Mouse (Mus musculus): ENCODE measurements around the gene Gm5294. TPM values are rescaled to one million over a fixed set of nuclear protein-coding genes. Genes with fewer than 3 reads are reported as not detected.

Gene Gm5294
- polyA plus RNA-seq (2014; fragmentation: Nextera tagmentation; extraction: Ambion mirVana), result not detected in 2 replicates

DNA sequence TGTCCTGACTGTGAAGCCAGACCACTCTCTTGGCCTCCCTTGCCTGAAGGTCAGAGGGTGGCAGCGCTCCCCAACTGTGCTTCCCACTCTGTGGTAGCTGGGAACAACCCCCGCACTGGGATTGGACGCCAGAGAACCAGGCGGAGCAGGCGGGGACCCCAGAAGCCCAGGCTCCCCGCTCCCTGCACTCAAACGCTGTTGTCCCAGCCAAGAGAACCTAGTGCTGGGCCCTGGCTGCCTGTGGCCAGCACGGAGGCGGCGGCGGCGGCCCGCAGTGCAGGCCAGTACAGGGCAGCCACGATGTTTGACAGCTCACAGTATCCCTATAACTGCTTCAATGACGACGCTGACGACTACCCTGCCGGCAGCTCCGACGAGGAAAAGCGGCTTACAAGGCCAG lies at the start of gene Gm5294:
Gene Gm5294, plus strand, starts transcription at position 301 of the 400 bp plus-strand sequence.
- Histone ChIP-seq H3K27me3 (ENCODE audit: control insufficient read depth, insufficient read depth, low read length) (peaks cover 24% of the 10 kb centered on the region), H3K36me3 (ENCODE audit: control insufficient read depth, insufficient read depth, low read length) (no peaks in the 10 kb centered on the region), H3K27ac (ENCODE audit: low read length) (no peak within 1 kb of the TSS), H3K4me3 (ENCODE audit: low read depth, low read length) (peak within 1 kb of the TSS; percentile 22), H3K9me3 (ENCODE audit: control insufficient read depth, low read depth, low read length) (no peaks in the 10 kb centered on the region), H3K4me2 (replicated peaks; ENCODE audit: low read depth, low read length) (peak within 1 kb of the TSS; percentile 45), H3K9ac (replicated peaks; ENCODE audit: low read depth, low read length) (no peak within 1 kb of the TSS), H3K4me1 (ENCODE audit: control insufficient read depth, insufficient read depth, low read length) (peaks cover 5% of the 10 kb centered on the region; the same call in 1 of the 2 replicates)
- WGBS, result 14% methylated on average over 21 of the region's 21 CpGs
- no peak for ATAC-seq (ENCODE audit: insufficient number of reproducible peaks, insufficient read depth, low FRiP score, low read depth)

DNA sequence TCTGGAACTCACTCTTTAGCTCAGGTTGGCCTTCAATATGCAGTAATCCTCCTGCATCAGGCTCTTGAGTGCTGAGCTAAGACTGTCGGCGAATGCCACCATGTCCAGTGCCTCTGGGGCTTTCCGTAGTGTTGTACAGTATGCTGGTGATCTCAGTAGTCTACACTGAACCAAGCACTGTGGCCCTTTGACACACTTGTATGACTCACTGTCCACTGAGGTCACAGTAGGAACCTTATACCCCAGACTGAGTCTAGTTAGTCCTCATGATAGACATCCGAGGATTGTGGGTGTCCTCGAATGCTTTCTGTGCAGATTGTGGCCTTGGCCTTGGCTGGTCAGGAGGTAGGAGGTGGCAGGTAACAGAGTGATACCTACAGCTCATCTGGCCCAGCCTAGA lies 44.8 kb upstream of the Gm5294 start:
- no peak overlapping the region for H3K9ac ChIP-seq (replicated peaks; ENCODE audit: low read depth, low read length)
- WGBS, result 94% methylated on average over 5 of the region's 5 CpGs

DNA sequence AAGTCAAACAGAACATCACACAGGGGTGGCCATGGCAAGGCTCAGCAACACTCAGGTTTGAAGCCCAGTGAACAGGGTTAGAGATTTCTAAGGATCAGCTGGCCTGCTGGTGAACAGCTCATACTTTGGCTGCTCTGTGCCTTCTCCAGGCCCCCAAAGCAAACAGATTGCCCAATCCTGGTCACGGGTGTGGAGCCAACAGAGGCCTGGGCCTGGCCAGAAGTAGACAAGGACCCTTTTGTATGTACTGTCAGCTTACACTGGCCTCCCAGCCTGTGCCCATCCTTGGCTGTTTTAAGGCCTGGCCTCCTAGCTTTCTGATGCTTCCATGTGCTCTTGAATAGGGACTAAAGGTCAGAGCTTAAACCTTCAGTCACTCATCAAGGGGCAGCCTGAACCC lies 43.5 kb upstream of the Gm5294 start:
- Histone ChIP-seq H3K36me3 (ENCODE audit: control insufficient read depth, insufficient read depth, low read length) (no peaks in the 10 kb centered on the region; the same call in 1 of the 2 replicates), H3K27ac (ENCODE audit: low read length) (no peak overlapping the region), H3K4me1 (ENCODE audit: control insufficient read depth, insufficient read depth, low read length) (peaks cover 9% of the 10 kb centered on the region), H3K27me3 (ENCODE audit: control insufficient read depth, insufficient read depth, low read length) (no peaks in the 10 kb centered on the region), H3K9ac (replicated peaks; ENCODE audit: low read depth, low read length) (no peak overlapping the region), H3K9me3 (ENCODE audit: control insufficient read depth, low read depth, low read length) (no peaks in the 10 kb centered on the region), H3K4me3 (ENCODE audit: low read depth, low read length) (no peak overlapping the region), H3K4me2 (replicated peaks; ENCODE audit: low read depth, low read length) (no peak overlapping the region)
- ATAC-seq (ENCODE audit: insufficient number of reproducible peaks, insufficient read depth, low FRiP score, low read depth), result 0 out of 2 replicates have a peak, but pooled peaks have one; percentile 28
- WGBS, result 80% methylated on average over 1 of the region's 1 CpGs

More for the DNA sequence above, 44.8 kb upstream of the Gm5294 start:
- Histone ChIP-seq H3K36me3 (ENCODE audit: control insufficient read depth, insufficient read depth, low read length) (no peaks in the 10 kb centered on the region; the same call in 1 of the 2 replicates), H3K4me1 (ENCODE audit: control insufficient read depth, insufficient read depth, low read length) (peaks cover 9% of the 10 kb centered on the region), H3K9me3 (ENCODE audit: control insufficient read depth, low read depth, low read length) (no peaks in the 10 kb centered on the region), H3K27me3 (ENCODE audit: control insufficient read depth, insufficient read depth, low read length) (no peaks in the 10 kb centered on the region), H3K27ac (ENCODE audit: low read length) (no peak overlapping the region), H3K4me2 (replicated peaks; ENCODE audit: low read depth, low read length) (no peak overlapping the region), H3K4me3 (ENCODE audit: low read depth, low read length) (no peak overlapping the region)
- no peak for ATAC-seq (ENCODE audit: insufficient number of reproducible peaks, insufficient read depth, low FRiP score, low read depth)

DNA sequence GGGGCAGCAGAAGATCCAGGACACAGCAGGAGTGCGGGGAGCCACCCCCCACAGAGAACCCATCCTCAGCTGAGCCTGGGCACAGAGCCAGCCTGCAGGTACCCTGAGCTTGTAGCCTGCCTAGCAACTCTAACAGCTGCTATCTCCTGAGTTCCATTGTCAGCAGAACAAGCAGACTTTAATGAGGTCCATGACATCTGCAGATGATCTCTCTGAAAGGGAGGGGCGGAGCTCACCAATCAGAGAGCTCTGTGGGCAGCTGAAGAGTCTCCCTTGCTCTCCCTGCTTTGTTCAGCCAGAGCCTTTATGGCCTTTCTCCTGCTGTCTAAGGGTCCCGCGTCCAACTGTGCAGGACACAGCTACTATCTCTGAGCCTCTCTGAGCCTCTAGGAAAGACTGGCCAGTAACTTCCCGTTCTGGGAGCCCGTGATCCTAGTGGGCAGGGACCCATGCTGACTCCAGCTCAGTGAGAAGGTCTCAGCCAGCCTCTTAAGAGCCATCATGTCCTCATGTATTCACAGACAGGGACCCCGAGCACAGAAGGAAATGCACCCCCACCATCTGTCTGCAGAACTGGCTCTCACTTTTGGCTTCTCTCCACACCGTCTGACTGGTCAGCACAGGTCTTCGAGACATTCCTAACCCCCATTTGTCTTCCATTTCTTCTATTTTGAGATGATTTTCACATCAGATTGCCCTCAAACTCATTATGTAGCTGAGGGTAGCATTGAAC lies 41.0 kb upstream of the Gm5294 start:
- ATAC-seq (ENCODE audit: insufficient number of reproducible peaks, insufficient read depth, low FRiP score, low read depth), result no peak
- H3K27ac ChIP-seq (ENCODE audit: low read length), result no peak overlapping the region

DNA sequence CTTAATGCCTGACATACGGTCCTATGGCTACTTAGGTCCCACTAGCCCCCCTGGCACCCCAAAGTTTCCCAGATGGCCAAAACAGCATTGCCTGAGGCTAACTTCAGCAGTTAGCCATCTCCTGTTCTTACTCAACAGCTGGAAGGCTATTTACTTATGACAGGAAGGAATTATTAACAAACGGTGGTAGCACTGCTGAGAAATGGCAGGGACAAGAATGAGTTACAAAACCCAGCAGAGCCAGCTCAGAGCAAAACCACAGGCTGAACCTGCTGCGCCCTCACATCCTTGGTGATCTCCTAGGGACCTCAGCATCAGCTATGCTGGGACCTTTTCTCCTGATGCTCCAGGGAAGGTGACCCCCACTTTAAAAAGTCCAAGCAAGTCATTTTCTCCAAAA lies 40.2 kb upstream of the Gm5294 start:
- no peak for ATAC-seq (ENCODE audit: insufficient number of reproducible peaks, insufficient read depth, low FRiP score, low read depth)
- H3K36me3 ChIP-seq (ENCODE audit: control insufficient read depth, insufficient read depth, low read length), result no peaks in the 10 kb centered on the region; the same call in 1 of the 2 replicates
- no peaks in the 10 kb centered on the region for H3K9me3 ChIP-seq (ENCODE audit: control insufficient read depth, low read depth, low read length)
- H3K4me1 ChIP-seq (ENCODE audit: control insufficient read depth, insufficient read depth, low read length), result peaks cover 9% of the 10 kb centered on the region
- no peak overlapping the region for H3K4me2 ChIP-seq (replicated peaks; ENCODE audit: low read depth, low read length)
- no peaks in the 10 kb centered on the region for H3K27me3 ChIP-seq (ENCODE audit: control insufficient read depth, insufficient read depth, low read length)
- WGBS, result 60% methylated on average over 3 of the region's 3 CpGs
- no peak overlapping the region for H3K27ac ChIP-seq (ENCODE audit: low read length)
- H3K9ac ChIP-seq (replicated peaks; ENCODE audit: low read depth, low read length), result no peak overlapping the region
- no peak overlapping the region for H3K4me3 ChIP-seq (ENCODE audit: low read depth, low read length)

More for the DNA sequence above, 41.0 kb upstream of the Gm5294 start:
- Histone ChIP-seq H3K4me2 (replicated peaks; ENCODE audit: low read depth, low read length) (no peak overlapping the region), H3K4me3 (ENCODE audit: low read depth, low read length) (no peak overlapping the region), H3K27me3 (ENCODE audit: control insufficient read depth, insufficient read depth, low read length) (no peaks in the 10 kb centered on the region), H3K9ac (replicated peaks; ENCODE audit: low read depth, low read length) (no peak overlapping the region), H3K9me3 (ENCODE audit: control insufficient read depth, low read depth, low read length) (no peaks in the 10 kb centered on the region), H3K36me3 (ENCODE audit: control insufficient read depth, insufficient read depth, low read length) (no peaks in the 10 kb centered on the region; the same call in 1 of the 2 replicates), H3K4me1 (ENCODE audit: control insufficient read depth, insufficient read depth, low read length) (peaks cover 9% of the 10 kb centered on the region)
- WGBS, result 56% methylated on average over 9 of the region's 9 CpGs

DNA sequence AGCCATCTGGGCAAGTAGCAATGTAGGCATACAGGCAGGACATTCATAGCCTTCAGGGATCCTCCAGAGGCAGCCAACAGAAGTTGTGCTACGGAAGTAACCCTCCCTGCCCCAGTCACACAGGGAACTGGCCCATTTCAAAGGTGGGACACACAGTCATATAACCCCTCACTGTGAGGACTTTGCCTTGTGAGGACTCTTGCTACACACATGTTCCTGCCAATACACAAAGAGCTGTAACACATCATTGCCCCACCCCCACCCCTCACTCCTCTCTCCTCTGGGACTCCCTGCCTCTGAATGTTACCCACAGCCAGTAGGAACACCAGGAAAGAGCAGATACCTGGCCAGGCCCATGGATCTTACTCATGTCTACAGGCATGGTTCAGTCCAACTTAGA lies 37.2 kb upstream of the Gm5294 start:
- no peaks in the 10 kb centered on the region for H3K36me3 ChIP-seq (ENCODE audit: control insufficient read depth, insufficient read depth, low read length)
- no peaks in the 10 kb centered on the region for H3K9me3 ChIP-seq (ENCODE audit: control insufficient read depth, low read depth, low read length)
- H3K27ac ChIP-seq (ENCODE audit: low read length), result no peak overlapping the region
- 76% methylated on average over 1 of the region's 1 CpGs for WGBS
- no peak overlapping the region for H3K9ac ChIP-seq (replicated peaks; ENCODE audit: low read depth, low read length)
- no peaks in the 10 kb centered on the region for H3K27me3 ChIP-seq (ENCODE audit: control insufficient read depth, insufficient read depth, low read length)
- H3K4me1 ChIP-seq (ENCODE audit: control insufficient read depth, insufficient read depth, low read length), result peaks cover 9% of the 10 kb centered on the region
- ATAC-seq (ENCODE audit: insufficient number of reproducible peaks, insufficient read depth, low FRiP score, low read depth), result no peak
- H3K4me2 ChIP-seq (replicated peaks; ENCODE audit: low read depth, low read length), result no peak overlapping the region
- H3K4me3 ChIP-seq (ENCODE audit: low read depth, low read length), result no peak overlapping the region

DNA sequence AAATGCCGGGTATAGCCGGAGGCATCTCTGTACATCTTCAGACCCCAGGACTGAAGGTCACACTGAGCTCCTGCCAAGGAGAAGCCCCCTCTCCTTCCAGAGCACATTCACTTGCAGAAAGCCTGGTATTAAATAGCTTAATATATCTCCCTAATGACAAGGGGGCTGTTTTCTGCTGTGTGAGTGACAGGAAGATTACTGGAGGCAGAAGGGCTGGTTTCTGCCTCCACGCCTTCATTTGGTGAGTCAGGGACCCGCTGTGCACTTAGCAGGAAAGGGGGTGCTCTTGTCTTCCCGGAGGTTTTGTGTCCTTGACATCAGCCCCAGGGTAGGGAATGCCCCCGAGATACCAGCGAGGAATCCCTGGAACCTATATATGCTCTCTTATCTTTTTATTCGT lies 36.7 kb upstream of the Gm5294 start:
- no peak for ATAC-seq (ENCODE audit: insufficient number of reproducible peaks, insufficient read depth, low FRiP score, low read depth)
- Histone ChIP-seq H3K4me1 (ENCODE audit: control insufficient read depth, insufficient read depth, low read length) (peaks cover 9% of the 10 kb centered on the region), H3K36me3 (ENCODE audit: control insufficient read depth, insufficient read depth, low read length) (no peaks in the 10 kb centered on the region), H3K9ac (replicated peaks; ENCODE audit: low read depth, low read length) (no peak overlapping the region), H3K4me3 (ENCODE audit: low read depth, low read length) (no peak overlapping the region), H3K4me2 (replicated peaks; ENCODE audit: low read depth, low read length) (no peak overlapping the region), H3K27me3 (ENCODE audit: control insufficient read depth, insufficient read depth, low read length) (no peaks in the 10 kb centered on the region), H3K9me3 (ENCODE audit: control insufficient read depth, low read depth, low read length) (no peaks in the 10 kb centered on the region), H3K27ac (ENCODE audit: low read length) (no peak overlapping the region)
- WGBS, result 67% methylated on average over 8 of the region's 8 CpGs

DNA sequence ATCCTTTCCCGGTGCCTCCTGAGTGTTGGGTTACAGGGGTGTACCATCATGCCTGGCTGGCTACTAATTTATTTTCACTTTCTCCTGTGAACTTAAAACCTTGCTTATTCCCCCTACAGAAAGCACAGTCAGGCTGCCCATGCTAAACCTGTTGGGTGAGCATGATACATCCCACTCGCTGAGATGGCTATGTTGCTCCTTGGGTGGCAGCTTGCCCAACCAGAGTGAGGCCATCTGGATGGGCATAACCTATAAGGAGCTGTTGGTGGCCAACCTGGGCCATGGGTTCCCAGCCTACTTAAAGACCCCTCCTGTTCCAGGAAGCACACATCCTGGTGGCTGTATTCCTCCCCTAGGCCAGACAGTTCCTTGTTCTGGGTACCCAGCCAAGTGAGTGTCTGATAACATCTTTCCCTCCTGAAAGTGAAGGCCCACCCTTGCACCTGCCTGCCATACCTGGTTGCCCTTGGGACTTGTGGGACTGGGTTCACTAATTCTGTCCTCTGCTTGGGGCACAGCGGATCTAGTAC lies 33.8 kb upstream of the Gm5294 start:
- no peaks in the 10 kb centered on the region for H3K9me3 ChIP-seq (ENCODE audit: control insufficient read depth, low read depth, low read length)
- H3K4me3 ChIP-seq (ENCODE audit: low read depth, low read length), result no peak overlapping the region
- no peak overlapping the region for H3K9ac ChIP-seq (replicated peaks; ENCODE audit: low read depth, low read length)
- no peaks in the 10 kb centered on the region for H3K27me3 ChIP-seq (ENCODE audit: control insufficient read depth, insufficient read depth, low read length)
- no peak overlapping the region for H3K27ac ChIP-seq (ENCODE audit: low read length)
- H3K4me2 ChIP-seq (replicated peaks; ENCODE audit: low read depth, low read length), result no peak overlapping the region
- H3K4me1 ChIP-seq (ENCODE audit: control insufficient read depth, insufficient read depth, low read length), result no peaks in the 10 kb centered on the region
- 89% methylated on average over 3 of the region's 3 CpGs for whole genome bisulfite sequencing
- no peak for ATAC-seq (ENCODE audit: insufficient number of reproducible peaks, insufficient read depth, low FRiP score, low read depth)
- no peaks in the 10 kb centered on the region for H3K36me3 ChIP-seq (ENCODE audit: control insufficient read depth, insufficient read depth, low read length)

Data from stomach, embryonic 14.5 days (tissue).